9 mouse cellular contexts compared by ENCODE assay signal in genomic region chr3:30650062-30650841, GRCm38 (mm10). TPM values are rescaled to one million over a fixed set of nuclear protein-coding genes. Genes with fewer than 3 reads are reported as not detected.
DNase-seq lines count a peak whose midpoint lies in the region; ATAC-seq lines count a peak whose summit lies in the region.
"Had no signal": no experiment of that assay in that cellular context is flagged by ENCODE, and none has a peak within 500 bp of the region (broad histone marks: within the 10 kb centered on the region; RNA-seq: fewer than 3 reads in every experiment).

No protein-coding gene starts in this region.

- H3K27me3 ChIP-seq in heart, embryonic 16.5 days (ENCODE audit: control insufficient read depth, insufficient read depth, low read length) = peaks cover 13% of the 10 kb centered on the region

- 1% methylated on average over 41 of the region's 41 CpGs for WGBS in heart, embryonic 16.5 days

- no peaks in the 10 kb centered on the region for H3K9me3 ChIP-seq in heart, embryonic 16.5 days (replicated peaks; ENCODE audit: control insufficient read depth, low read length)

- peak overlapping the region; percentile 45 for H3K4me3 ChIP-seq in heart, embryonic 16.5 days (ENCODE audit: low read length)

- H3K9ac ChIP-seq in heart, embryonic 16.5 days (ENCODE audit: low read length) = peak overlapping the region; percentile 5; the same call in 1 of the 2 replicates

- no peaks in the 10 kb centered on the region for H3K36me3 ChIP-seq in heart, embryonic 16.5 days (ENCODE audit: control insufficient read depth, insufficient read depth)

- peaks cover 6% of the 10 kb centered on the region; the same call in 1 of the 2 replicates for H3K4me1 ChIP-seq in heart, embryonic 16.5 days (ENCODE audit: control insufficient read depth, insufficient read depth, low read length)

- ATAC-seq in heart, embryonic 16.5 days (replicated peaks; ENCODE audit: extremely low read depth, insufficient read depth, low FRiP score) = peak; percentile 55; the same call in 1 of the 2 replicates
- peak; percentile 30; the same call in 1 of the 2 replicates for ATAC-seq in megakaryocyte-erythroid progenitor cell, adult 5-6 weeks (replicated peaks; ENCODE audit: low FRiP score, low TSS enrichment, poor library complexity, severe bottlenecking)

- H3K4me2 ChIP-seq in heart, embryonic 16.5 days (ENCODE audit: low read depth, low read length) = peak overlapping the region; percentile 78

- DNase-seq in adrenal gland, adult 2 months = peak; percentile 6
- no peak for DNase-seq in adrenal gland, adult 18-20 months (ENCODE audit: low spot score in 2 of 2)
- DNase-seq in thymus, postnatal 0 days (ENCODE audit: low spot score) = peak; percentile 3
- no peak for DNase-seq in thymus, postnatal 36 days
- DNase-seq in kidney, postnatal 36 days = peak; percentile 60 to 76
- peak; percentile 20 for DNase-seq in testis, postnatal 14 days (ENCODE audit: low spot score)

- H3K27ac ChIP-seq in heart, embryonic 16.5 days (ENCODE audit: low read length) = no peak overlapping the region

RNA-seq across cellular contexts. Expression of gene Lrrc34, which starts 2.6 kb away (rescaled TPM):
- total RNA-seq in adrenal gland, adult 2 months (2021) = not detected
- not detected in 2 replicates for polyA plus RNA-seq in adrenal gland, adult 2 months (2012; rRNA removed)
- not detected for total RNA-seq in adrenal gland, adult 18-20 months (2021)
- 0.45 and 0.74 TPM in 2 replicates for polyA plus RNA-seq in thymus, postnatal 0 days (2015; fragmentation: Nextera tagmentation; extraction: Ambion mirVana)
- 0.88 and 1.1 TPM in 2 replicates for polyA plus RNA-seq in heart, embryonic 16.5 days (2015; fragmentation: Nextera tagmentation; extraction: Ambion mirVana)
- total RNA-seq in megakaryocyte-erythroid progenitor cell, adult 5-6 weeks (2014; fragmentation: Nextera tagmentation) = not detected in 2 replicates
- total RNA-seq in megakaryocyte-erythroid progenitor cell, adult 5-6 weeks (2017) = not detected in 2 replicates
- total RNA-seq: heart, postnatal 14 days had no signal

RNA-seq across cellular contexts. Expression of gene Lrriq4, which starts 5.9 kb away (rescaled TPM):
- total RNA-seq in adrenal gland, adult 2 months (2021) = not detected
- not detected in 2 replicates for polyA plus RNA-seq in adrenal gland, adult 2 months (2012; rRNA removed)
- total RNA-seq in adrenal gland, adult 18-20 months (2021) = not detected
- 0.09 and 0.12 TPM in 2 replicates for polyA plus RNA-seq in thymus, postnatal 0 days (2015; fragmentation: Nextera tagmentation; extraction: Ambion mirVana)
- polyA plus RNA-seq in heart, embryonic 16.5 days (2015; fragmentation: Nextera tagmentation; extraction: Ambion mirVana) = not detected in 2 replicates
- not detected in 2 replicates for total RNA-seq in megakaryocyte-erythroid progenitor cell, adult 5-6 weeks (2014; fragmentation: Nextera tagmentation)
- total RNA-seq in megakaryocyte-erythroid progenitor cell, adult 5-6 weeks (2017) = not detected in 2 replicates
- total RNA-seq: heart, postnatal 14 days had no signal

RNA-seq across cellular contexts. Expression of gene Mynn, which starts 48.4 kb away (rescaled TPM):
- 10 to 100 TPM; 21.7 to 22.9 TPM for total RNA-seq in adrenal gland, adult 2 months (2021)
- polyA plus RNA-seq in adrenal gland, adult 2 months (2012; rRNA removed) = 2.3 and 4.6 TPM in 2 replicates
- 10 to 100 TPM; 17.3 to 23.3 TPM for total RNA-seq in adrenal gland, adult 18-20 months (2021)
- 28.3 TPM in 2 replicates for polyA plus RNA-seq in thymus, postnatal 0 days (2015; fragmentation: Nextera tagmentation; extraction: Ambion mirVana)
- polyA plus RNA-seq in heart, embryonic 16.5 days (2015; fragmentation: Nextera tagmentation; extraction: Ambion mirVana) = 21.5 and 28.4 TPM in 2 replicates
- total RNA-seq in megakaryocyte-erythroid progenitor cell, adult 5-6 weeks (2014; fragmentation: Nextera tagmentation) = 20.2 and 21.1 TPM in 2 replicates
- total RNA-seq in megakaryocyte-erythroid progenitor cell, adult 5-6 weeks (2017) = 20.9 and 35.4 TPM in 2 replicates

RNA-seq across cellular contexts. Expression of gene Lrrc31, which starts 49.4 kb away (rescaled TPM):
- total RNA-seq in adrenal gland, adult 2 months (2021) = not detected
- not detected in 2 replicates for polyA plus RNA-seq in adrenal gland, adult 2 months (2012; rRNA removed)
- total RNA-seq in adrenal gland, adult 18-20 months (2021) = under 1 TPM in 1 of 2 experiments, not detected in 1; 0.19 TPM
- polyA plus RNA-seq in thymus, postnatal 0 days (2015; fragmentation: Nextera tagmentation; extraction: Ambion mirVana) = 0.14 and 0.27 TPM in 2 replicates
- polyA plus RNA-seq in heart, embryonic 16.5 days (2015; fragmentation: Nextera tagmentation; extraction: Ambion mirVana) = 0.13 TPM in 1 of 2 replicates, not detected in the other
- total RNA-seq in megakaryocyte-erythroid progenitor cell, adult 5-6 weeks (2014; fragmentation: Nextera tagmentation) = not detected in 2 replicates
- total RNA-seq in megakaryocyte-erythroid progenitor cell, adult 5-6 weeks (2017) = not detected in 2 replicates

RNA-seq across cellular contexts. Expression of gene Actrt3, which starts 50.5 kb away (rescaled TPM):
- not detected for total RNA-seq in adrenal gland, adult 2 months (2021)
- not detected in 2 replicates for polyA plus RNA-seq in adrenal gland, adult 2 months (2012; rRNA removed)
- not detected for total RNA-seq in adrenal gland, adult 18-20 months (2021)
- polyA plus RNA-seq in thymus, postnatal 0 days (2015; fragmentation: Nextera tagmentation; extraction: Ambion mirVana) = not detected in 2 replicates
- polyA plus RNA-seq in heart, embryonic 16.5 days (2015; fragmentation: Nextera tagmentation; extraction: Ambion mirVana) = not detected in 2 replicates
- not detected in 2 replicates for total RNA-seq in megakaryocyte-erythroid progenitor cell, adult 5-6 weeks (2014; fragmentation: Nextera tagmentation)
- total RNA-seq in megakaryocyte-erythroid progenitor cell, adult 5-6 weeks (2017) = not detected in 2 replicates
- total RNA-seq: heart, postnatal 14 days had no signal

Comparison
In these comparisons a context has a peak if more than half of its experiments do, and no peak if none do; other contexts are left out.
1. DNase-seq: peak in adrenal gland, adult 2 months (single experiment), thymus, postnatal 0 days (single experiment), kidney, postnatal 36 days (2 of 2) and testis, postnatal 14 days (single experiment); none in adrenal gland, adult 18-20 months (0 of 2) and thymus, postnatal 36 days (0 of 2).